Mouse (Mus musculus): ENCODE results near the gene Dnajb5.

DNA sequence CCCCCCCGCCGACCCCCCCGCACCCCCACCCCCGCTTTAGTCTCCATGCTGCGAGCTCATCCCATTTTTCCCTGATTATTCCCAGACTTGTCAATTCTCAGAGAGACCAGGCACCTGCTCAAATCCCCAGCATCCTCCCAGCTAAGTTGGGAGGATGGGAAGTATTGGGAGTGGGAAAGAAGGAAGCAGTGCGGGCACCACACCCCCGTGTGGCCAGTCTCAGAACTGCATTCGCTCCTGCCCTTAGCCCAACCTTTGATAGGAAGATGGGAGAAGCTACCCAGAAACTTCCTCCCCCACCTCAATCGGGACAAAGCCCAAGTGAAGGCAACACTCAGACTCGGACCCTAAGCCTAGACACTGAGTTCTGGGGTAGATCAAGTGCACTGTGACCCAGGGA is 4.7 kb downstream of the Dnajb5 start:
- peak; percentile 81 for TF ChIP-seq CTCF (IDR thresholded peaks at IDR 0.05; ENCODE audit: control insufficient read depth, insufficient read depth, insufficient read length)
- TF ChIP-seq FOSL1 (IDR thresholded peaks at IDR 0.05; ENCODE audit: insufficient read depth, low read length, poor library complexity, severe bottlenecking): no peak
- TF ChIP-seq MYOD1 (IDR thresholded peaks at IDR 0.05; ENCODE audit: control insufficient read depth, insufficient read length, low read depth): no peak
- no peak for TF ChIP-seq MAX (IDR thresholded peaks at IDR 0.05)
- TF ChIP-seq CEBPB (IDR thresholded peaks at IDR 0.05; ENCODE audit: low read depth): no peak
- TF ChIP-seq USF1 (IDR thresholded peaks at IDR 0.05; ENCODE audit: low read depth): no peak
